Mouse (Mus musculus): ENCODE results near the gene Map2k2. TPM values are rescaled to one million over a fixed set of nuclear protein-coding genes. Genes with fewer than 3 reads are reported as not detected.

The Map2k2 gene
- polyA plus RNA-seq, 1 experiment from 2014 or later: 199 TPM

DNA sequence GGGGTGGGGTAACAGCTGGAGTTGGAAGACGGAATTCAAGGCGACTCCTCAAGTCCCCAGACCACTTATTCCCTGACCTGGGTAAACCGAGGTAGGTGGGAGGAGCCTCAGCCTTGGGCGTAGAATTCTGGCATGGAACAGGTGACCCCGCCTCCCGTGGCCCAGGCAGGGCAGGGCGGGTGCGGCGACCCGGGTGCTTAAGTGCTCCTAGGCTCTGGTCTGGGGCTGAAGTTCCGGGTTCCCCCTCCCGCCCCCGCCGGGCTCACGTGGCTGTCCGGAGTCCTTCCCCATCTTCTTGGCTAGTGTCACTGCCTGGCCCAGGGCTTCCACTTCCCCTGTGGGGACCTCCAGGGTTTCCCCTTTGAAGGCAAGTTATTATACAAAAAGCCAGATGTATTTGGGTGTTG, 28.5 kb downstream of the Map2k2 start:
- DNase-seq (peak; percentile 40), ATAC-seq (ENCODE audit: insufficient read depth) (no peak)
- Histone ChIP-seq H3K4me1 (ENCODE audit: insufficient read depth) (0 out of 2 replicates have a peak, but pooled peaks cover 8% of the 10 kb centered on the region), H3K27me3 (ENCODE audit: insufficient read depth, low read length) (peaks cover 27% of the 10 kb centered on the region), H3K9me3 (ENCODE audit: low read depth, low read length) (no peaks in the 10 kb centered on the region), H3K27ac (ENCODE audit: low read depth) (no peak overlapping the region), H3K4me3 (ENCODE audit: low read depth, low read length) (peak overlapping the region; percentile 15), H3K36me3 (ENCODE audit: insufficient read depth) (no peaks in the 10 kb centered on the region), H3K4me2 (peak overlapping the region; percentile 99), H3K9ac (no peak overlapping the region; the same call in 1 of the 2 replicates)
- WGBS: 3% methylated on average over 16 of the region's 16 CpGs
- TF ChIP-seq CTCF (IDR thresholded peaks at IDR 0.05; ENCODE audit: low read depth): no peak

DNA sequence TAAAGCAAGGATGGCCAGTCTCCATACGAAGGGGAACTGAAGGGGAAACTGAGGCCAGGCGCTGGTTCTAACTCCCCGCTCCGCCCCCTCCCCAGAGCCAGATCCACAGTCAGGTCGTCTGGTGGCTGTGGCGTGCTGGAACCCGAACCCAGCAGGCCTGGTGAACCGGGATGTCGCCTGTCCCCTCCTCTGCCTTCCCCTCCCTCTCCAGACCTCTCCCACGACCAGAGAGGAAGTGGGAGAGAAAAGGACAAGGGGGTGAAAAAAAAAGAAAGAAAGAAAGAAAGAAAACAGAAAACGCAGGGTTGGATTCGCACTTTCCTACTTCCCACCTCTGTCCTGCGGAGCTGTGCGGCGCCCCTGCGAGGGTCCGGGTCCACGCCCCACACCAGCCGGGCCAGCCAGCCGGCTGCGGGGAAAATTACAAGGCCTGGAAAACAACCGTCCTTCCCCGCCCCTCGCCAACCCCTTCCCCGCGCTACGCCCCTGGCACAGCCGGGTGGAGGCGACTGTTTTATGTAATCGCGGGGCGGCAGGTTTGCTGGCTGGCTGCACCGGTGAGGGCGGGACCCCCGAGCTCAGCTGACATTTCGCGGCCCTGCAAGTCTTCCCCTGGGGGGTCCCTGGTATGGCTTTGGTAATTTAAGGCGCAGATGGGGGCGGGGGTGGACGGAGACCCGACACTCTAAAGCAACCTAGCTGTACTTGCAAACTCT, 29.4 kb downstream of the Map2k2 start, which contains the start of gene Zbtb7a:
Gene Zbtb7a, plus strand, starts transcription at position 255 of the 716 bp plus-strand sequence.
- ATAC-seq (ENCODE audit: insufficient read depth): no peak
- H3K9me3 ChIP-seq (ENCODE audit: low read depth, low read length): no peaks in the 10 kb centered on the region
- peak within 1 kb of the TSS; percentile 94 for H3K4me3 ChIP-seq (ENCODE audit: low read depth, low read length)
- no peaks in the 10 kb centered on the region for H3K36me3 ChIP-seq (ENCODE audit: insufficient read depth)
- no peak for DNase-seq
- H3K9ac ChIP-seq: peak within 1 kb of the TSS; percentile 97
- peak within 1 kb of the TSS; percentile 99 for H3K4me2 ChIP-seq
- no peak for TF ChIP-seq CTCF (IDR thresholded peaks at IDR 0.05; ENCODE audit: low read depth)
- peaks cover 16% of the 10 kb centered on the region; the same call in 1 of the 2 replicates for H3K4me1 ChIP-seq (ENCODE audit: insufficient read depth)
- peaks cover 27% of the 10 kb centered on the region for H3K27me3 ChIP-seq (ENCODE audit: insufficient read depth, low read length)
- H3K27ac ChIP-seq (ENCODE audit: low read depth): peak within 1 kb of the TSS; percentile 99
- 2% methylated on average over 41 of the region's 41 CpGs for WGBS

DNA sequence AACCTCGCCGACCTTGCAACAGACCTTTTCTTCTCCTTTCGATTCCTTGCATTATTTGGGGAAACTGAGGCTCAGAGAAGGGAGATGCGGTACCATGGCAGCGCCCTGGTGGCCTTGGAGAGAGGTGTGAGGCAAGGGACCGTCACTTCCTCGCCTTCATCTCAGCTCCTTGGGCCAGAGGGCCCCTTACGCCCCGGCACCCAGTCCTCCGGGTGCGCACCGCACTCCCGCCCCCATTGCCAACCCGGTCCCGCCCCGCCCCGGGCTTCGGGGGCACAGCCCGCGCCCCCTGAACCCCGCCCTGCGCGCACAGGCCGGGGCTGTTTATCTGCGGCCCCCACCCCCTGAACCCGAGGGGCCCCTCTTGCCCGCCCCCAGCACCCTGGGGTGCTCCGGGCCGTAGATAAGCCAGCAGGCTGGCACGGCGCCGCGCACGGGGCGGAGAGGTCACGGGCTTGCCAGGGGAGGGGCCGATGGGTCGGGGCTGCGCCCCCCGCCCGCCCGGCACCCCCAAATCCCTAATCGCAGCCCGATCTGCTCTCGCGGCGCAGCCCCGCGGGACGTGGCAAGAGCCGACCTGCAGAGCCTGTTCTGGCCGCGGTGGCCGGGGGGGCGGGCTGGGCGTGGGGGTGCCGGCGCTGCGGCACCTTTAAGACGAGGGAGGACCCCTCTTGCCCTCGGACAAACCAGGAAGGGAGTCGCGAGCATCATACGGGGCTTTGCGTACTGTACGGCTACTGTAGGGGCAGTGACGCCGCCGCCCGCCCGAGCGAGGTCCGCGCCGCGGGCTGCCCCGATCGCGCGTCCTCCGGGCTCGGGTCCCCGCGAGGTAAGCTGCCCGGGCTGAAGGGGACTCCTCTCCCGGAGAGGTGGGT, 30.4 kb downstream of the Map2k2 start:
- Histone ChIP-seq H3K4me2 (peak overlapping the region; percentile 99), H3K9me3 (ENCODE audit: low read depth, low read length) (no peaks in the 10 kb centered on the region), H3K27ac (ENCODE audit: low read depth) (peak overlapping the region; percentile 99), H3K4me1 (ENCODE audit: insufficient read depth) (peaks cover 25% of the 10 kb centered on the region), H3K27me3 (ENCODE audit: insufficient read depth, low read length) (peaks cover 27% of the 10 kb centered on the region), H3K36me3 (ENCODE audit: insufficient read depth) (0 out of 2 replicates have a peak, but pooled peaks cover 3% of the 10 kb centered on the region), H3K4me3 (ENCODE audit: low read depth, low read length) (peak overlapping the region; percentile 94), H3K9ac (peak overlapping the region; percentile 97)
- peak; percentile 40 for ATAC-seq (ENCODE audit: insufficient read depth)
- peak; percentile 84 for DNase-seq
- TF ChIP-seq CTCF (IDR thresholded peaks at IDR 0.05; ENCODE audit: low read depth): no peak
- WGBS: under 1% methylated on average over 86 of the region's 86 CpGs

GRCm38 (mm10) chr10:81136706-81137231, 31.1 kb downstream of the Map2k2 start:
- no peak for TF ChIP-seq CTCF (IDR thresholded peaks at IDR 0.05; ENCODE audit: low read depth)
- peak; percentile 30 for ATAC-seq (ENCODE audit: insufficient read depth)
- peaks cover 27% of the 10 kb centered on the region for H3K27me3 ChIP-seq (ENCODE audit: insufficient read depth, low read length)
- H3K4me1 ChIP-seq (ENCODE audit: insufficient read depth): peaks cover 26% of the 10 kb centered on the region
- peak overlapping the region; percentile 94 for H3K4me3 ChIP-seq (ENCODE audit: low read depth, low read length)
- peak overlapping the region; percentile 97 for H3K9ac ChIP-seq
- H3K27ac ChIP-seq (ENCODE audit: low read depth): peak overlapping the region; percentile 99
- 1% methylated on average over 45 of the region's 50 CpGs for WGBS
- peak overlapping the region; percentile 99 for H3K4me2 ChIP-seq
- H3K36me3 ChIP-seq (ENCODE audit: insufficient read depth): peaks cover 7% of the 10 kb centered on the region; the same call in 1 of the 2 replicates
- DNase-seq: peak; percentile 81
- H3K9me3 ChIP-seq (ENCODE audit: low read depth, low read length): no peaks in the 10 kb centered on the region

DNA sequence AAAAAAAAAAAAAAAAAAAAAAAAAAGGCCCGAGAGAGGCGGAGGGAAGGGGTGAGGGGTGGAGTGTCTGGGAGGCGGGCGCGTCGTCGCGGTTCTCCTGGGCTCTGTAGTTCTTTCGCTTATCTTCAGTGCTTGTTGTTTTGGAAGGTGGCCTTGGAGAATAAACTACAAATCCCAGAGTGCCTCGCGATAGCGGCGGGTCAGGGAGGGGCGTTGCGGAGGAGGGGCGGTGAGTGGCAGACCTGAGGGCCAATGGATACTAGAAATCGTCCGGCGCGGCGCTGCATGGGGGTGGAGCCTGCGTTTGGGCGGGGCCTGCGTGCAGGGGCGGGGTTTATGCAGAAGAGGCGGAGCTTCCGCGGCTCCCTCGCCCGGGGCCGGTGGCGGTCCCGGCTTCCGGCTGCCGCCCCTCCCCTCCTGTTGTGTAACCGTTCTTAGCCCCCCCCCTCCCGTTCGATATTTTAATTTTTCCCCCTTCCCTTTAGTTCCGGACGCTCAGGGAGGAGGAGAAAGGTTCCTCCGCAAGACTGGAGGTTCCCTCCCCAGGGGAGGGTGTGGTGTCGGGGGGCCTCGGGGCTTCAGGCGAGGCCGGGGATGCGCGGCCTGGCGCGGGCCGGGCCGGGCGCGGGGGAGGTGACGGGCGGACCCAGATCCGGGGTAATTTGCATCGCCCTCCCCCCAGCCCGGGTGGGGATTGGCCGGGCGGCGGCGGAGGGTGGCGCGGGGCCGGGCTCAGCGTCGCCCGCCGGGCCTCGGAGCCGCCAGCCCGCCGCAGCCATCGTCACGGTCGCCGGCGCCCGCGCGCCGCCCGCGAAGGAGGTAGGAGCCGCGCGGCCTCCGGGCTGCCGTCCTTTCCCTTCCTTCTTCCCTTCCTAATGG, 31.8 kb downstream of the Map2k2 start:
- no peak for TF ChIP-seq CTCF (IDR thresholded peaks at IDR 0.05; ENCODE audit: low read depth)

GRCm38 (mm10) chr10:81138131-81138782, 32.5 kb downstream of the Map2k2 start:
- Histone ChIP-seq H3K4me2 (peak overlapping the region; percentile 94), H3K9me3 (ENCODE audit: low read depth, low read length) (no peaks in the 10 kb centered on the region), H3K27ac (ENCODE audit: low read depth) (peak overlapping the region; percentile 80), H3K27me3 (ENCODE audit: insufficient read depth, low read length) (peaks cover 27% of the 10 kb centered on the region), H3K36me3 (ENCODE audit: insufficient read depth) (peaks cover 9% of the 10 kb centered on the region), H3K9ac (peak overlapping the region; percentile 83), H3K4me3 (ENCODE audit: low read depth, low read length) (peak overlapping the region; percentile 85), H3K4me1 (ENCODE audit: insufficient read depth) (peaks cover 26% of the 10 kb centered on the region)
- TF ChIP-seq CTCF (IDR thresholded peaks at IDR 0.05; ENCODE audit: low read depth): no peak
- no peak for ATAC-seq (ENCODE audit: insufficient read depth)
- DNase-seq: peak; percentile 41
- WGBS: under 1% methylated on average over 22 of the region's 24 CpGs

More for the DNA sequence above, 31.8 kb downstream of the Map2k2 start:
- ATAC-seq (ENCODE audit: insufficient read depth): peak; percentile 91
- Histone ChIP-seq H3K36me3 (ENCODE audit: insufficient read depth) (peaks cover 9% of the 10 kb centered on the region; the same call in 1 of the 2 replicates), H3K27me3 (ENCODE audit: insufficient read depth, low read length) (peaks cover 27% of the 10 kb centered on the region), H3K4me1 (ENCODE audit: insufficient read depth) (peaks cover 26% of the 10 kb centered on the region), H3K9ac (peak overlapping the region; percentile 97), H3K4me2 (peak overlapping the region; percentile 94), H3K9me3 (ENCODE audit: low read depth, low read length) (no peaks in the 10 kb centered on the region), H3K4me3 (ENCODE audit: low read depth, low read length) (peak overlapping the region; percentile 94), H3K27ac (ENCODE audit: low read depth) (peak overlapping the region; percentile 99)
- DNase-seq: peak; percentile 99
- under 1% methylated on average over 84 of the region's 89 CpGs for WGBS

Data from lung, embryonic 14.5 days (tissue).